Mouse (Mus musculus) bone marrow, adult 2 months (tissue): ENCODE results near the gene Fth1.

Experiments used
- CTCF ChIP-seq: fragments of 200-500 bp; IDR thresholded peaks from 2 replicates; pipeline ENCODE4 v1.5.1; 2011; ENCODE audit warnings: low read length, control low read depth; ENCODE audit not compliant: control insufficient read depth, insufficient read depth
- POLR2A ChIP-seq: fragments of 200-500 bp; IDR thresholded peaks from 2 replicates; pipeline ENCODE4 v1.6.1; 2011; ENCODE audit warnings: low read depth, mild to moderate bottlenecking, control low read depth, low read length, borderline replicate concordance; ENCODE audit not compliant: control insufficient read depth

GRCm38 (mm10) chr19:9937428-9937827 is 43.0 kb upstream of the Fth1 start:
- no peak for TF ChIP-seq POLR2A
- no peak for TF ChIP-seq CTCF
